Mouse (Mus musculus) left cerebral cortex, postnatal 14 days (tissue): ENCODE measurements around the gene Shoc2. TPM values are rescaled to one million over a fixed set of nuclear protein-coding genes. Genes with fewer than 3 reads are reported as not detected.

Experiments used
- DNase-seq, 2 experiments: peaks; one replicate each; pipeline ENCODE4 v3.0.0; 2021 to 2022; ENCODE audit warnings: low spot score in 2 of 2, mixed read lengths in 1 of 2
- intact Hi-C: fragments of 180-260 bp; cut with DNase I; formaldehyde crosslinking; loops from one replicate; pipeline ENCODE4 v1.15.1; 2025
- total RNA-seq, 2 experiments: library from RNA; stranded (reverse); gene quantifications; 2 replicates each; pipeline ENCODE4 v1.2.3; 2021

The Shoc2 gene
- total RNA-seq, 2 experiments from 2014 or later = 49.1 to 52.4 TPM

- DNase-seq = no peak
- intact Hi-C loops = no loop called here
Measured at GRCm38 (mm10) chr19:54055845-54056244, 111.7 kb downstream of the Shoc2 start.

- intact Hi-C loops = no loop called here
- DNase-seq = no peak
Measured at GRCm38 (mm10) chr19:54068447-54068846, 124.3 kb downstream of the Shoc2 start.

GRCm38 (mm10) chr19:54070521-54070920 is 126.4 kb downstream of the Shoc2 start:
- no peak for DNase-seq
- intact Hi-C loops = no loop called here

- DNase-seq = no peak
- intact Hi-C loops = no loop called here
Measured at GRCm38 (mm10) chr19:54072233-54072800, 128.2 kb downstream of the Shoc2 start.

GRCm38 (mm10) chr19:54076362-54077349 is 132.6 kb downstream of the Shoc2 start:
- intact Hi-C loops = no loop called here
- no peak for DNase-seq

GRCm38 (mm10) chr19:54081303-54081702 is 137.2 kb downstream of the Shoc2 start:
- DNase-seq = no peak
- intact Hi-C loops = no loop called here

GRCm38 (mm10) chr19:54081716-54082165 is 137.6 kb downstream of the Shoc2 start:
- no peak for DNase-seq
- intact Hi-C loops = no loop called here

Other genes starting within 250 kb of the Shoc2 start
- 100 to 1,000 TPM; 102 to 105 TPM for gene Pdcd4, start 52.1 kb upstream of the Shoc2 start, total RNA-seq
- gene Bbip1, start 321 bp downstream of the Shoc2 start, total RNA-seq = 10 to 100 TPM; 73.0 to 75.9 TPM
- gene Adra2a, start 99.8 kb downstream of the Shoc2 start, total RNA-seq = 10 to 100 TPM; 28.0 to 33.8 TPM